Mouse (Mus musculus) layer of hippocampus, adult 18-20 months (tissue): ENCODE results near the gene 4930523C07Rik. TPM values are rescaled to one million over a fixed set of nuclear protein-coding genes. Genes with fewer than 3 reads are reported as not detected.

Experiments used
- DNase-seq, 2 experiments: peaks; one replicate each; pipeline ENCODE4 v3.0.0; 2022; ENCODE audit warnings: low spot score in 2 of 2
- total RNA-seq, 2 experiments: library from RNA; stranded (reverse); gene quantifications; 2 replicates each; pipeline ENCODE4 v1.2.3; 2021

Gene 4930523C07Rik
- total RNA-seq, 2 experiments from 2014 or later = 1.1 to 3.5 TPM

DNA sequence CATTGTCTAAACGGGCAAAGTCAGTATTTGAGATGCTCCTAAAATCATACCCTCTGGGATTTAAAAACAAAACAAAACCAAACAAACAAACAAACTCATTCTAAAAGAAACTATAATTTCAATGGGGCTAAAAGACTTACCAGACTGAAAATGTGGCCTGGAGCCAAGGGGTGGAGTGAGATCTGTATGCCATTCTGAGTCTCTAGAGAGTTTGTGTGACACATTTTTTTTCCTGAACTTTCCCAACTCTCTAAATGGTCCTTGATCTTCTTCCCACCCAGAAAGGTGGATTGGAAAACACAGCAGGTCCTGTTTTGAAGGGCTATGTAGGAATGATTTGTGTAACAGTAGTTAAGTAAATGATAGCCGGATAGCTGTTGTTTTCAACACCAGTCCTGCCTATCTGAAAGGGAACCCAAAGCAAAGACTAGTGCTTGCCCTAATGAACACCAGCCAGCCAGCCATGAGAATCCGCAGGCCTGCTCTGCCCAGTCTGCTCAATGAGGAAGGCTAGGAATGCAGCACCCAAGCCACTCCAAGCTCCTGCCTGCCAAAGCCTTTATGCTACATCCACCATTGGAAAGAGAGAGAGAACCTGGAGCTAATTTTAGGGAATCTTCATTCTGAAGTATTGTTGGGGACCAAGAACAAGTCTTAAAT lies 1.0 kb downstream of the 4930523C07Rik start:
- no peak for DNase-seq

DNA sequence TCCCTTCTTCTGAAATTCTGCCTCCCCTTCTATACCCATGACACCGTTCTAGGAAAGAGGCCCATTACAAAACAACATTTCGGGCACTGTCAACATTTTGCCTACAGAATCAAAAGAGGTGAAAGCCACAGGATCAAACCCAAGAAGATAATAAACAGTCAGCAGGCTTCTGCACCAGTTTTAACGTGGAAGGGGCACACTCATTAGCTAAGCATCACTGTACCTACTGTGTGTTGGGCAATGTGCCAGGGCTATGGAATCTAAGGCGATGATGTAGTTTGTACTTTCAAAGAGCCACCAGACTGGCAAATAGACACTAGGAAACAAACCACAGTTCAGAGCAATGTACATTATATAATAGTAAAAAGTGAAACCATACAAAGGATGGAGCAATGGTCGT lies 1.8 kb downstream of the 4930523C07Rik start:
- no peak for DNase-seq

DNA sequence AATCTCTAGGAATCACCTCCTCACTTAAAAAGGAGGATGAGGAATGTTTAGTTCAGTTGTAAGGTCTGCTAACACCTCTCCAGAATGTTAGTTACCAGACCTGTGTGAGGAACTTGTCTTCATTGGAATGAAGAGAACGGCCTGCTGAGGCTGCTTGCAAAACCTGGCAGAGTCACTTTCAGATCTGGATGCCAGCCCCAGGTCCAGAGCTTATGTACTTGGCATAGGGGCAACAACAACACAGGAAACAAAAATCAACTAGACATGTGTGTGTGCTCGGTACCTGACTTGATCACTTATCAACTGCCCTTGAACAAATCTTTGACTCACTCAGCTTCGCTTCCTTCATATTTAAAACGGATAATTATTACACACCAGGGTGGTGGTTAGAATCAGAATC lies 2.6 kb downstream of the 4930523C07Rik start:
- no peak for DNase-seq

DNA sequence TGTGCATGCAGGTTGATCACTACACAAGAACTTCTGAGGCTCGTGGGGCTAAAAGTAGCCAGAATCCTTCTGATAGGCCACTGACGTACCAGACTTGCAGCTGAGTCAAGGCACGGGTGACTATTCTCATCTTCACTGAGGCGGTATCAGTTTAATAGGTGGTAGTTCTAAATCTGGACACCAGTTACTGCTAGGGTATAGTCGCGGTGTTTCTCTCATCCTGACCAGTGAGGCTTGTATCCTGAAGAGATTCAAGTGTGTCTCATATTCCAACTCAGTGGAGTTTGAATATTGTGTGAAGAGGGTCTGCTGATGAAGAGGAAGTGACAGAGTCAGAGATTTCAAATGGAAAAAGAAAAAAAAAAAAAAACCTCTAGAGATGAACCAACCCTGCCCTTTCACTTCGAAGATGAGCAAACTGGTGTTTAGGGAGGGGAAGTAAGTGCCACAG lies 3.3 kb downstream of the 4930523C07Rik start:
- no peak for DNase-seq

DNA sequence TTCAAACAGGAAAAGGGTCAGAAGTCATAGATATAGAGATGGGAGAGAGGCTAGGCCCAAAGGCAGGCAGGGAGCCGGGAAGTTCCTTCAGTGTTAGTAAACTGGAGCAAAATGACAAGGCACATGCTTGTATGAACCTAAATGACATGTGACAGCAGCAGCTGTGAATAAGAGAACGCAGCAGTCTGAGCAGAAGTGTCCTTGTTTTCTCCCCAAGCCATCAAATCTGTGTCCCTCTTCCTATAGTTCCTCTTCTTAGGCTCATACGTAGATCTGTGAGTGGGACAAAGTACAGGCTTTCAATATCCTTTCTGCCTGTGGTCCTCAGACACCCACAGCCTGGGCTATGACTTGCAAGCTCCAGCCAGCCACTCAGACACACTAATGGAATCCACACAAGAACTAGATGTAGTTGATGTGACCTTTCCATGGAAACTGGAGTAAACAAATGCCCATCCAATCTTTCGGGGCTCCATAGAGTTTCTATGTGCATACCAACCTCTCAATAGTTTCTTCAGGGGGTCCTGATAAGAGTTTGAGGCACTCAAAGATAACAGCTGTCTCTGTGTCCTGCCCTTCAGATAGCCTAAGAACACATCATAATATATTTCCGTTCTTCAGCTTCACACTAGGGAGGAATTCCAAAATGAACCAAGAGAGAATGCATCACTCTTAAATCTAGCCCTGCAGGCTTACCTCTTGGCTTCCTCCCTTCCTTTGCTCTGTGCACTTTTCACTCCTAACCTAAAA lies 5.1 kb downstream of the 4930523C07Rik start:
- no peak for DNase-seq

DNA sequence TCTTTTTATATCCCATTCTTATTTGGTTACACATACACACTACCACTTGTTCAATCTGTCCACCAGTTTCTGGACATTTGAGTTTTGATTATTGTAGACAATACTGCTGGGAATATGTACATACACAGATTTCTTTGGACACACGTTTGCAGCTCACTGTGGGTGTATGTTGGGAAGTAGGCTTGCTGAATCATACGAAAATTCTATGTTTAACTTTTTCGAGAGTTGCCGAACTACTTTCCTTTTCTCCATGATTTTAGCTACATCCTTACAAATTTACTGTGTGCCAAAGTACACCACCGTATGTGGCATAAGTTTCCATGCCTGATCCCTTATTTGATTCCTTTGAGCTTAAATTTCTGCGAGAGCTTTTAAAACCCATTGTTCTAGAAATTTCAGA lies 6.7 kb downstream of the 4930523C07Rik start:
- no peak for DNase-seq

DNA sequence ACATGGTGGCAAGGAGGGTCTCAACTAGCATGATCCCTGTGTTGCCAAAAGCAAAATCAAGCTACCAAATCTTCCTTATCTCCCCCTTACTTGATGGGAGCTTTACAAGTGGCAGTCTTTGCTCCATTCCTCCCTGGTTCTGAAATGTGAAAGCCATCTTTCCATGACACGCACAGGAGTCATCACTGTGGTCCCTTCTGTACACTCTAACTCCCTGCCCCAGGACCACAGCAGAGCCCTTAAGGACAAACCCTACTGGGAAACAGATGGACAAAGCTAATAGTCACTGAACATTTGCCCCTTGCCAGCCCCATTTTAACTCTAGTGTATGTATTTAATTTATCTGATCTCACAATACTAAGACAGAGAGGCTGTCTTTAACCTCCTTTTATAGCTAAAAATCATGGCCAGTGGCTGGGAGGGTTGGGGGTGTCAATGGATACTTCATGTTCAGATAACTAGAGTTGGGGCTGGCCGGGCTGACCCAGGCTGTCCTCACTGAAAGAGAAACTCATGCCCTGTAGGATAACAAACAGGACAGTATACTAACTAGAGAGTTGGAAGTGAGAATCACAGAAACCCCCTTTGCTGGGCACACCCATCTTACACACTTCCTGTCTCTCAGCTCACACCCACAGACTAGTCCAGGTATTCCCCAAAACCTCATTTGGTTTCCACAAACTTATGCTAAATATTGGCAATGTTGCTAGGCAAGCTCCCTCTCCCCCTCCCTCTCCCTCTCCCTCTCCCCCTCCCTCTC lies 8.6 kb downstream of the 4930523C07Rik start:
- no peak for DNase-seq

DNA sequence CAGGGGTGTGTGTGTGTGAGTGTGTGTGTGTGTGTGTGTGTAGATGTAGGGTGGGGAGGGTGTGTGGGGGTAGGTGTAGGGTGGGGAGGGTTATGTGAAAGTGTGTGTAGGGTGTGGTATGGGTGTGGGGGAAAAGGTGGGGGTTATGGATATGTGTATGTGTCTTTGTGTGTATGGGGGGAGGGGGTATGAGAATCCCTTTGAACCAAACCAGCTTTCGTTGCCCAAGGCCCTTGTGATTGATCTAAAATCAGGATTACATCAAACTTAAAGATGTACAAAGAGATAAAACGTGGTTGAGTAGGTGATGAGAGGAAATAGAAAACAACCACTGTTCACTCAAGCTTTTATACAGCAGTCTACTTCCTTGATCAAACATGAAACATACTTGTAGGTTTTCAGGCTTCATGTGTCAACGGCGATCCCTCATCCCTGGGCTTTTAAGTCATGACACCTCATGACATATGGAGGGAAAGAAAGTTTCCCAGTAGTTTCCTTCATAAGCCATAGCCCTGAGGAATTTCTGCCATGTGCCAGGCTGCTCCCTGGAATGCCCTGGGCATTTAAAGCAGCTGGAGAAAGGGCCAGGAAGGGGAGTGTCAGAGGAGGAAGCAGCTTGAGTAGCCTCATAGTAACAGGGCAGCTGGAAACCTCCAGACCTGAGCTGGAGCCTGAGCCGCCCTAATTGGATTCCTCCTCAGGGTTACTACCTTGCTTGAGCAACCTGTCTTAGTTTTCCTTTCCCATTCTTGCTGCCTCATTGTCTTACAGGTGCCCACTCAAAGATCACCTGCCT lies 9.5 kb downstream of the 4930523C07Rik start:
- no peak for DNase-seq

DNA sequence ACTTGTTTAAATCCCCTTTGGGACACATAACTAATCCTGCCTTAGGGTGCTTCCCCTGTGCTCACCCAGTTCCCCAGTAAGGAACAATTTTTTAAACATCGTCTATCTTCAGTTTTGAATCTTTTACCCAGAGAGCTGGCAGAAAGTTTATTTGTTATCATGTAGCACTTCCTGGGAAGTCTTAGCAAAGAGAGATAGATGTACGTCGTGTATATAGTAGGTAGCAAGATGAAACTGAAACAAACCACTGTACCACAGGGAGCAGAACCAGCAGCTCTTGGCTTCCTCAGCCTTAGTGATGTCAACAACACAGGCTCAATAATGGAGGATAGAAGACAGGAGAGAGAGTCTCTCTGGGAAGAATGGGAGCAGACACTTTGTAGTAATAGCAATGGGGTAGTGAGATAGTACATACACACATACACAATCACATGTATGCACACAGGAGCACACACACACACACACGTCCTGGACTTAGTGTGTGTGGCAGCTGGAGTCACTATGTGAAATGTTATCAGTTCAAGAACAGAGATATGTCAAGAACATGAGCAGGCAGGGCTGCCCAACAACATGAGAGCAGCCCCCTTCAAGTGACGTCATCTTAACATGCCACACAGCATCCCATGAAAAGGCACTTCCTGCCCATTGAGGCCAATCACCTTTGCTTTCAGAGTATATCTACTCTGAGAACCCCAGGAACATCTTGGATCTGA lies 10.3 kb downstream of the 4930523C07Rik start:
- DNase-seq = no peak

DNA sequence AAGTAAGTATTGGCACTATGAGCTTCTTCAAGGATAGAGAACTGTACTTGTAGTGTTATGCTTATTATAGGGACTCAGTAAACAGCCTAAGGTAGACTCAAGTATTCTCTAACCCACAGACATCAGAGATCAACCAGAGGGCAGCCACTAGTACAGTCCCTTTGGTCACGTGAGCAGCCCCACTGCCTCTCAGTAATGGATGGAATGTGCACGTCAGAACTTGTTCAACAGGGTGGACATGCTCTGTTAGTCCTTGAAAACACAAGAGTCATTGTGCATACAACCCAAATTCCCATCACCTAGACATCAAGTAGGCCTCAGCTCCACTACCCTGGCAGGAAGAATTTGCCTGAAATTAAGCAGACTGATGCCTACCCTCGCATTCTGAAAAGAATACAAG lies 13.5 kb downstream of the 4930523C07Rik start:
- DNase-seq = no peak

DNA sequence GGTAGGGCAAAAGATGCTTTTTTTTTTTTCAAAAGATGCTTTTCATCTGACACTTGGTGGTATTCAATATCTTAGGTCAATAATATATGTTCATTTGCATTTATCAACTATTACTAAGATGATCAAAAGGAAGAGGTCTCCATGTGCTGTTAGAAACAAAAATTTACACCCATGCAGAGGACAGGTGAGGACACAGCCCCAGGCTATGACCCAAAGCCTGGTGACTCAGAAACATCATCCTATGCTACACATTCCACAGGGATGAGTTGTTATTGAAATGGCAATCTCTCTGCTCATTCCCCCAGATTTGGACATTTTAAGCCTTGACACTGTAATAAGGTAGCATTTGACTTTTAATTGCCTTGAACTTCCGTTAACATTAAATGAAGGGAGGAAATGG lies 15.7 kb downstream of the 4930523C07Rik start:
- DNase-seq = no peak

DNA sequence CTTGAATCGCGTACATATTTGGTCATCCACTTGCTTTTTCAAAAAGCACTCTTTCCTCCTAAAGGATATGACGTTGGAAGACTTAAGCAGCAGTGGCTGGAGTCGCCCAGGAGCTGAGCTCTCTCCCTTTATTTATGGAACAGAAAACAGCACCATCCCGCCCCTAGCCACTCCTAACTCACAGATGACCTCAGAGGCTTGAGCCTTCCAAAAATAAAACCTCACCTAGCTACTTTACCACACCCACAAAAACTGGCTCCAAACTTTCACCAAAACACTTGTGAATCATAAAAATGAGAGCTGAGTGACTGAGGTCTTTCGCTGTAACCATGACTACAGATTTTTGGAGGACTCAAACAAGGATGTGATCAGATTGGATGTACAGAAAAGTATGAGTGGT lies 16.4 kb downstream of the 4930523C07Rik start:
- no peak for DNase-seq

DNA sequence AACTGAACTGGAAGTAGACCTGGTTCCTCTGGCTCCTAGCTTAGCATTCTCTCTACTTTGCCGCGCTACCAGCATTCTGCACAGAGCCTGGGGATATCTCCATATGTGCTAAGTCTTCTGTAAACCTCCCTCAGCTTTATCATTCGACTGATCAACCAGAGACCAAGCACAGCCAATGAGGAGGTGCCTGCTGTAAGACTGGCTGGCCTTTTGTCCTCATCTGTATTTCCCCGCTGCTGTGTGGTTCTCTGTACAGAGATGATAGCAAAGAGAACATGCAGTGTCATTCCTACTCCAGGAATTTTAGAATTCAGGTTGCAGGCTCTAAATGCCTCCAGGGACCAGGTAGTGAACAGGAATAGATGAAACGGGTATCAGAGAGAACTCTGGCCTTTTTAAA lies 17.1 kb downstream of the 4930523C07Rik start:
- no peak for DNase-seq

DNA sequence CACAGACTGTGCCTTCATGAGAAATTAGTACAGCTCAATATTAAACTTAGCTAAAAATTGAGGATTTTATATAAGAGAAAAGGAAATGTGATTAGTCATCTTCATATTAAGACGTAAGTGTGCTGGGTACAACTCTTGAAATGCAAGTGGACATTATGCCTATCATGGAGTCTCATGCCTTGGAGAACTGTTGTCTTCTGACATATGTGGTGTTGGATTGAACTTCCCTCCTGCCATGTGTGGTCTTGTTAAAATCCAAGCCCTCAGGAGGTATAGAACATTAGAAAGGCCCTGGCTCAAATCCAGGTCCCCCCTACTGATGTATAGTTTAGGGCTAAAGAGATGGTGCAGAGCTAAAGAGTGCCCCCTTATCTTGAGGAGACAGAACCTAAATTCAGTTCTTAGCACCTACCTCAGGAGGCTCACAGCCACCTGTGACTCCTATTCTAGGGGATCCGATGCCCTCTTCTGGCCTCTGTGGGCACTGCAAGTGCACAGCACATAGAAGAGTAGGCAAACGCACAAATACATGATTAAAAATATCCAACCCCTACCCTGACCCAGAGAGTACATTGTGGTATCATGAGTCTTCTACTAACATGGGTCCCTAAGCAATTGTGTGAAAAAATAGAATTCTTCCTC lies 17.7 kb downstream of the 4930523C07Rik start:
- no peak for DNase-seq

DNA sequence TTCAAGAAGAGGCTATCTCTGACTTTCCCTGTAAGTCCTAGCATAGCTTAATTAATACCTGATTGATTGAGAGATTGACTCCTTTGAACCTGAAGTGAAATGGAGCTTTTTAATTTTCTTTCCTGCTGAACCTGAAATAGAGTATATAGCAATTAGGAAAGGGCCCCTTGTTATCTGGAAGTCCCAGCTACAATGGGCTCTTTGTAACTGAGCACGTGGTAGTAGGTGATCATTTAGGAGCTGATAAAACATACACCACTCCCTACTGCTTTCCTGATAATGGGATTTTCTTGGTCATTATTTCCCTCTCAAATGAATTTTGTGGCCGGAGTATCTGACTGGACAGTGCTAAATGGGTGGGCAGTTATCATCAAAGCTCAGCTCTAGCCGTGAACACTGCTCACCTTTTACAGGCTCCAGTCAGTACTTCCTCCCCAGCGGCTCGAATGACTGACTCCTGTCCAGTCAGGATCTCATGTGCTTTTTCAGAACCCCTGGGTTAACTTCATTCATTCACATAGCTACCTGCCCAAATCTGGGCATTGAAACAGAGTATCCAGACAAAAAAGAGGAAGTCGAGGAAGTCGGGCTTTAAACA lies 20.5 kb downstream of the 4930523C07Rik start:
- no peak for DNase-seq

DNA sequence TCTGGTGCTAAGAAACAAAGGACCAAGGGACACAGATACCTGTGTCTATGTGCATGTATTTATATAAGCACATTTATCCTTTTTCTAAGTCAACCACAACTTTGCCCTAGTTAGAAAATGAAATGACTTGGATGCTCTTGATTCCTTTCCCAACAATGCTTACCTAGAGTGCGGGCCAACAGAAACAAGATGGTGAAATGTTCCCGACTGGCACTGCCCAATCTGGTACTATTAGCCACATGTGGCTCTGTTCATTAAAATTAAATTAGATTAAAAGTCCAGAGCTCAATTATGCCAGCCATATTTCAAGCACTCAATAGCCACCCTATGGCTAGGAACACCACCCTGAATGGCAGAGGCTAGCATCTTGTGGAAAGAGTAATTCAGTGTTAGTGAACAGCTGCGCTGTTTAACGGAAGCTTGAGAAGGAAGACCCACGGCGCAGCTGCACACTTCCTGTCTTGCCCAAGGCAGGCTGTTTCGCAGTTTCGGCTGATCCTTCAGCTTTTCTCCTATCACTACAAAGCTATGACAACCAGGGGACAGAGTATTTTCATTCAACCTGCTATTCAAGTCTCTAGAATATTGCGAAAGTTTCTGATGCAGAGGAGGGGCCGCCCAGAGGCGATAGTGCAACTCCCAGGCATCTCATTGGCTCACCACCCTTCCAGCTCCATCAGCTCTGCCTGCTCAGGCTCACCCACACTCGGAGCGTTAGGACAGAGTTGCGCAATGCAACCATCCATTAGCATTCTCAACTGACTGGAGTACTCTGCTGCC lies 34.9 kb downstream of the 4930523C07Rik start:
- peak in 1 of 2 experiments; percentile 14 for DNase-seq

DNA sequence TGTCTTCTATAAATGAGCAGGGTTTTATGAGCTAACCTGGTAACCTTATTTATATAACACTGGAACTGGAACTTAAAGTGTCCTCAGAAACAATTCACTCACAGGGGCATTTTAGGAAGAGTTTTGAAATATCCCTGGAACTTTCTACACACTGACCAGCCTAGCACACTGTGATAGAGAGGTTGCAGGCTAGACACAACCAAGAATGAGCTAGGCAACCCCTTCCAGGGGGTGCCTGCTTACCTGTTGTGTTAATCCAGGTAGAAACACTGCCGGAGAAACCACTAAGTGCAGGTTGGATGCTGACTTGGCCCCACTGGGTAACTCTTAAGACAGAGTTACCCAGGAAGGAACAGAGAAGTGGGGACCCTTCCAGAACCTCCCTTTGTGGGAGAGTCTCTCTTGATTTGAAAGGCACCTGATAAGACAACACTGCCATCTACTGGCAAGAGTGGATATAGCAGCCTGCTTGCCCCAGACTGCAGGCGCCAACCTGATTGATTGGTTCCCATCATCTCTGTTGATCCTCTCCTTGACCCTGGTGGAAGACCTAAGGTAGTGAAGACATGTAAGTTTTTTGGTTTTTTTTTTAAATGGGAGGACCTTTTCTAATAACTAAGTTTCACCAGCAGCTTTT lies 36.7 kb downstream of the 4930523C07Rik start:
- DNase-seq = peak; percentile 73 to 94

DNA sequence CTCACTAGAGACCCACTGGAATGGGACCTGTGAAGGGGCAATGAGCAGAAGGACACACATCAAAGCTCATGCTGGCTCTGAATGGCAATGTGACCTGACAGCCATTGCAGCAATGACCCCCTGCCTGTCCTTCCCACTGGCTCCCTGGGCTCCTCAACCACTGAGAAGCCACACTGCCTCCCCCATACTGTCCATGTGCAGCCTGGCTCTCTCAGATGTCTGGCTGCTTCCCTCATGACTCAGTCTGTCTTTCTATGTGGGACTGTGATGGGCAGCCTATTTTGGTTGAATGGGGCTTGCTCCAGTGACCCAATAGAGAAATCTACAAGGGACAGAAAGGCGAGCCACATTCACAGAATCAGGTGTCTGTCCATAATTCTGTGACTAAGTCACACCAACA lies 38.5 kb downstream of the 4930523C07Rik start:
- no peak for DNase-seq
